Mouse (Mus musculus): Measurements from ENCODE around the gene Szrd1. TPM values are rescaled to one million over a fixed set of nuclear protein-coding genes. Genes with fewer than 3 reads are reported as not detected.
A peak's percentile ranks its signal among the peaks of the same experiment; 100 is the strongest.
"Not testable (repeated sequence)": the region's sequence is repeated elsewhere in the genome, so short reads cannot be mapped to it uniquely, and the experiment has no call there.

The Szrd1 gene
- polyA plus RNA-seq, 1 experiment from 2014 or later = 34.5 TPM

- 92% methylated on average over 2 of the region's 2 CpGs for WGBS
- DNase-seq (ENCODE audit: low spot score, missing footprints) = no peak
- no peaks in the 10 kb centered on the region for H3K4me1 ChIP-seq (ENCODE audit: control insufficient read depth, insufficient read depth, low read length)
- ATAC-seq (ENCODE audit: low FRiP score) = no peak
- H3K27me3 ChIP-seq (ENCODE audit: control insufficient read depth, insufficient read depth, low read length) = no peaks in the 10 kb centered on the region
- no peaks in the 10 kb centered on the region for H3K36me3 ChIP-seq (ENCODE audit: control insufficient read depth, insufficient read depth, low read length)
- H3K4me3 ChIP-seq (ENCODE audit: low read depth, low read length) = no peak overlapping the region
- H3K4me2 ChIP-seq = no peak overlapping the region
- H3K9me3 ChIP-seq (ENCODE audit: control insufficient read depth, low read length) = no peaks in the 10 kb centered on the region
- H3K27ac ChIP-seq (ENCODE audit: low read depth, low read length) = no peak overlapping the region
- no peak overlapping the region for H3K9ac ChIP-seq (ENCODE audit: low read length)
Observed at GRCm38 (mm10) chr4:141158609-141159008, 19.0 kb upstream of the Szrd1 start.

- no peak for DNase-seq (ENCODE audit: low spot score, missing footprints)
- no peak overlapping the region for H3K9ac ChIP-seq (ENCODE audit: low read length)
- H3K4me1 ChIP-seq (ENCODE audit: control insufficient read depth, insufficient read depth, low read length) = no peaks in the 10 kb centered on the region
- no peak overlapping the region for H3K4me2 ChIP-seq
- no peaks in the 10 kb centered on the region for H3K9me3 ChIP-seq (ENCODE audit: control insufficient read depth, low read length)
- H3K27me3 ChIP-seq (ENCODE audit: control insufficient read depth, insufficient read depth, low read length) = no peaks in the 10 kb centered on the region
- WGBS = 84% methylated on average over 4 of the region's 4 CpGs
- no peak overlapping the region for H3K4me3 ChIP-seq (ENCODE audit: low read depth, low read length)
- no peak for ATAC-seq (ENCODE audit: low FRiP score)
- no peak overlapping the region for H3K27ac ChIP-seq (ENCODE audit: low read depth, low read length)
- no peaks in the 10 kb centered on the region for H3K36me3 ChIP-seq (ENCODE audit: control insufficient read depth, insufficient read depth, low read length)
Observed at GRCm38 (mm10) chr4:141157485-141157884, 17.9 kb upstream of the Szrd1 start.

GRCm38 (mm10) chr4:141149116-141149515 is 9.5 kb upstream of the Szrd1 start:
- Histone ChIP-seq H3K9ac (ENCODE audit: low read length) (peak overlapping the region; percentile 97), H3K4me2 (peak overlapping the region; percentile 86), H3K36me3 (ENCODE audit: control insufficient read depth, insufficient read depth, low read length) (no peaks in the 10 kb centered on the region), H3K27ac (ENCODE audit: low read depth, low read length) (no peak overlapping the region), H3K9me3 (ENCODE audit: control insufficient read depth, low read length) (no peaks in the 10 kb centered on the region), H3K4me3 (ENCODE audit: low read depth, low read length) (peak overlapping the region; percentile 97), H3K4me1 (ENCODE audit: control insufficient read depth, insufficient read depth, low read length) (peaks cover 14% of the 10 kb centered on the region), H3K27me3 (ENCODE audit: control insufficient read depth, insufficient read depth, low read length) (no peaks in the 10 kb centered on the region)
- DNase-seq (ENCODE audit: low spot score, missing footprints) (no peak), ATAC-seq (ENCODE audit: low FRiP score) (no peak)
- 33% methylated on average over 7 of the region's 7 CpGs for WGBS

GRCm38 (mm10) chr4:141148009-141148801 is 8.6 kb upstream of the Szrd1 start:
- DNase-seq (ENCODE audit: low spot score, missing footprints) (peak; percentile 96), ATAC-seq (ENCODE audit: low FRiP score) (peak; percentile 87)
- Histone ChIP-seq H3K4me1 (ENCODE audit: control insufficient read depth, insufficient read depth, low read length) (peaks cover 14% of the 10 kb centered on the region), H3K27me3 (ENCODE audit: control insufficient read depth, insufficient read depth, low read length) (no peaks in the 10 kb centered on the region), H3K4me3 (ENCODE audit: low read depth, low read length) (peak overlapping the region; percentile 97), H3K4me2 (peak overlapping the region; percentile 86), H3K9ac (ENCODE audit: low read length) (peak overlapping the region; percentile 97), H3K9me3 (ENCODE audit: control insufficient read depth, low read length) (no peaks in the 10 kb centered on the region), H3K36me3 (ENCODE audit: control insufficient read depth, insufficient read depth, low read length) (no peaks in the 10 kb centered on the region), H3K27ac (ENCODE audit: low read depth, low read length) (peak overlapping the region; percentile 61)
- WGBS = under 1% methylated on average over 65 of the region's 66 CpGs

- peak; percentile 100 for DNase-seq (ENCODE audit: low spot score, missing footprints)
- Histone ChIP-seq H3K9me3 (ENCODE audit: control insufficient read depth, low read length) (no peaks in the 10 kb centered on the region), H3K4me2 (peak within 1 kb of the TSS; percentile 86), H3K4me3 (ENCODE audit: low read depth, low read length) (peak within 1 kb of the TSS; percentile 97), H3K9ac (ENCODE audit: low read length) (peak within 1 kb of the TSS; percentile 97), H3K4me1 (ENCODE audit: control insufficient read depth, insufficient read depth, low read length) (peaks cover 14% of the 10 kb centered on the region), H3K27me3 (ENCODE audit: control insufficient read depth, insufficient read depth, low read length) (no peaks in the 10 kb centered on the region), H3K36me3 (ENCODE audit: control insufficient read depth, insufficient read depth, low read length) (no peaks in the 10 kb centered on the region), H3K27ac (ENCODE audit: low read depth, low read length) (peak within 1 kb of the TSS; percentile 61)
- 9% methylated on average over 58 of the region's 58 CpGs for WGBS
- peak; percentile 86 for ATAC-seq (ENCODE audit: low FRiP score)
Observed at GRCm38 (mm10) chr4:141147112-141148008, 7.8 kb upstream of the Szrd1 start, which contains the start of gene Fbxo42. TSS of gene Fbxo42 (plus strand) at chr4:141147913.

- H3K4me3 ChIP-seq (ENCODE audit: low read depth, low read length) = no peak overlapping the region
- H3K36me3 ChIP-seq (ENCODE audit: control insufficient read depth, insufficient read depth, low read length) = no peaks in the 10 kb centered on the region
- DNase-seq (ENCODE audit: low spot score, missing footprints) = no peak
- H3K4me2 ChIP-seq = no peak overlapping the region
- H3K9ac ChIP-seq (ENCODE audit: low read length) = no peak overlapping the region
- H3K27me3 ChIP-seq (ENCODE audit: control insufficient read depth, insufficient read depth, low read length) = no peaks in the 10 kb centered on the region
- peaks cover 14% of the 10 kb centered on the region for H3K4me1 ChIP-seq (ENCODE audit: control insufficient read depth, insufficient read depth, low read length)
- no peaks in the 10 kb centered on the region for H3K9me3 ChIP-seq (ENCODE audit: control insufficient read depth, low read length)
- no peak for ATAC-seq (ENCODE audit: low FRiP score)
- 89% methylated on average over 6 of the region's 6 CpGs for WGBS
- H3K27ac ChIP-seq (ENCODE audit: low read depth, low read length) = no peak overlapping the region
Observed at GRCm38 (mm10) chr4:141146491-141147033, 7.0 kb upstream of the Szrd1 start.

GRCm38 (mm10) chr4:141145124-141145523 is 5.5 kb upstream of the Szrd1 start:
- not testable (repeated sequence) for H3K9ac ChIP-seq (ENCODE audit: low read length); H3K27ac ChIP-seq (ENCODE audit: low read depth, low read length); H3K4me3 ChIP-seq (ENCODE audit: low read depth, low read length); H3K4me2 ChIP-seq; DNase-seq (ENCODE audit: low spot score, missing footprints); H3K9me3 ChIP-seq (ENCODE audit: control insufficient read depth, low read length); H3K36me3 ChIP-seq (ENCODE audit: control insufficient read depth, insufficient read depth, low read length); H3K27me3 ChIP-seq (ENCODE audit: control insufficient read depth, insufficient read depth, low read length); ATAC-seq (ENCODE audit: low FRiP score)
- 92% methylated on average over 8 of the region's 16 CpGs for WGBS
- H3K4me1 ChIP-seq (ENCODE audit: control insufficient read depth, insufficient read depth, low read length) = peaks cover 14% of the 10 kb centered on the region

GRCm38 (mm10) chr4:141142285-141142811 is 2.8 kb upstream of the Szrd1 start:
- 32% methylated on average over 9 of the region's 9 CpGs for WGBS
- Histone ChIP-seq H3K27me3 (ENCODE audit: control insufficient read depth, insufficient read depth, low read length) (no peaks in the 10 kb centered on the region), H3K4me3 (ENCODE audit: low read depth, low read length) (no peak overlapping the region), H3K27ac (ENCODE audit: low read depth, low read length) (no peak overlapping the region), H3K36me3 (ENCODE audit: control insufficient read depth, insufficient read depth, low read length) (no peaks in the 10 kb centered on the region), H3K9ac (ENCODE audit: low read length) (no peak overlapping the region), H3K9me3 (ENCODE audit: control insufficient read depth, low read length) (no peaks in the 10 kb centered on the region), H3K4me1 (ENCODE audit: control insufficient read depth, insufficient read depth, low read length) (peaks cover 12% of the 10 kb centered on the region), H3K4me2 (no peak overlapping the region)
- ATAC-seq (ENCODE audit: low FRiP score) (no peak), DNase-seq (ENCODE audit: low spot score, missing footprints) (peak; percentile 95)

Data from midbrain, embryonic 11.5 days (tissue).